Mouse (Mus musculus) heart, embryonic 16.5 days (tissue): ENCODE results near the gene Olig2. TPM values are rescaled to one million over a fixed set of nuclear protein-coding genes. Genes with fewer than 3 reads are reported as not detected.

ENCODE experiments used
- ATAC-seq: fragments of 200-750 bp; cut with Nextera tagmentation; replicated peaks from 2 replicates; pipeline ENCODE4 v1.8.0; 2017; ENCODE audit warnings: moderate number of reproducible peaks; ENCODE audit not compliant: insufficient read depth, low FRiP score; ENCODE audit errors: extremely low read depth
- H3K27ac ChIP-seq: fragments of 300-500 bp; sonication (generic); 2 replicates; pipeline ENCODE4 v1.5.1; 2014; ENCODE audit warnings: mild to moderate bottlenecking, low read length, control low read depth, moderate library complexity
- H3K27me3 ChIP-seq: fragments of 300-500 bp; sonication (generic); 2 replicates; pipeline ENCODE4 v1.6.1; 2014; ENCODE audit warnings: low read length, mixed read lengths; ENCODE audit not compliant: control insufficient read depth, insufficient read depth
- H3K36me3 ChIP-seq: fragments of 300-500 bp; sonication (generic); 2 replicates; pipeline ENCODE4 v1.6.1; 2014; ENCODE audit not compliant: control insufficient read depth, insufficient read depth
- H3K4me1 ChIP-seq: fragments of 300-500 bp; sonication (generic); 2 replicates; pipeline ENCODE4 v1.6.1; 2014; ENCODE audit warnings: low read length, mixed read lengths; ENCODE audit not compliant: control insufficient read depth, insufficient read depth
- H3K4me2 ChIP-seq: fragments of 300-500 bp; sonication (generic); 2 replicates; pipeline ENCODE4 v1.6.1; 2014; ENCODE audit warnings: low read depth, mild to moderate bottlenecking, control low read depth, low read length
- H3K4me3 ChIP-seq: fragments of 300-500 bp; sonication (generic); 2 replicates; pipeline ENCODE4 v1.5.1; 2014; ENCODE audit warnings: mild to moderate bottlenecking, control low read depth, low read length
- H3K9ac ChIP-seq: fragments of 300-500 bp; sonication (generic); 2 replicates; pipeline ENCODE4 v1.6.1; 2014; ENCODE audit warnings: low read length, control low read depth
- H3K9me3 ChIP-seq: fragments of 300-500 bp; sonication (generic); replicated peaks from 2 replicates; pipeline ENCODE4 v1.6.1; 2016; ENCODE audit warnings: low read length; ENCODE audit not compliant: control insufficient read depth
- WGBS: fragments of 180-500 bp; shearing (Covaris S2); extraction: QIAGEN DNeasy Blood & Tissue Kit; methylation state at CpG from one replicate; pipeline ENCODE4 v1.1.7; 2014; 5-methylcytosine and 5-hydroxymethylcytosine counted together
- polyA plus RNA-seq: library from polyadenylated mRNA; unstranded; fragments of >200 nt; fragmentation: Nextera tagmentation; extraction: Ambion mirVana; gene quantifications from 2 replicates; pipeline ENCODE4 v1.2.1, GENCODE M21; 2015

The Olig2 gene
- polyA plus RNA-seq, 1 experiment from 2014 or later, result not detected

DNA sequence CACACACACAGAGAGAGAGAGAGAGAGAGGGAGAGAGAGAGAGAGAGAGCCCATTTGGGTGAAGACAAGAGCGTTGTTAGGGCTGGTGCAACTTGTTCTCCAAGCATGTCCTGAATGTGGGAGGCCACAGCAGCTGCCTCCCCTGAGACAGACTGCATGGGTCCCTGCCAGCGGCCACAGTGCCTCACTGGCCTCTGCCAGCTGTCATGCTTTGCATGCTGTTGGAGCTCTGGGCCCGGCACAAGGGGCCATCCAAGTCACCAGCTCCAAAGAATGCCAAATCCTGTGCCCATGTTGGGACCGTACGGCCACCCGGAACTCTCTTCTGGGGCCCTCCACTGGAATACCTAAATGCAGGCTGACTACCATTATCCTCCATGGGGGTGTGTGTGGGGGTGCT lies 40.7 kb downstream of the Olig2 start:
- H3K4me2 ChIP-seq, result no peak overlapping the region
- no peak overlapping the region for H3K4me3 ChIP-seq
- 75% methylated on average over 6 of the region's 6 CpGs for WGBS
- no peak overlapping the region for H3K9ac ChIP-seq
- peaks cover 6% of the 10 kb centered on the region; the same call in 1 of the 2 replicates for H3K4me1 ChIP-seq
- H3K27me3 ChIP-seq, result peaks cover 72% of the 10 kb centered on the region
- H3K36me3 ChIP-seq, result no peaks in the 10 kb centered on the region
- no peak overlapping the region for H3K27ac ChIP-seq
- H3K9me3 ChIP-seq, result no peaks in the 10 kb centered on the region
- ATAC-seq, result no peak

DNA sequence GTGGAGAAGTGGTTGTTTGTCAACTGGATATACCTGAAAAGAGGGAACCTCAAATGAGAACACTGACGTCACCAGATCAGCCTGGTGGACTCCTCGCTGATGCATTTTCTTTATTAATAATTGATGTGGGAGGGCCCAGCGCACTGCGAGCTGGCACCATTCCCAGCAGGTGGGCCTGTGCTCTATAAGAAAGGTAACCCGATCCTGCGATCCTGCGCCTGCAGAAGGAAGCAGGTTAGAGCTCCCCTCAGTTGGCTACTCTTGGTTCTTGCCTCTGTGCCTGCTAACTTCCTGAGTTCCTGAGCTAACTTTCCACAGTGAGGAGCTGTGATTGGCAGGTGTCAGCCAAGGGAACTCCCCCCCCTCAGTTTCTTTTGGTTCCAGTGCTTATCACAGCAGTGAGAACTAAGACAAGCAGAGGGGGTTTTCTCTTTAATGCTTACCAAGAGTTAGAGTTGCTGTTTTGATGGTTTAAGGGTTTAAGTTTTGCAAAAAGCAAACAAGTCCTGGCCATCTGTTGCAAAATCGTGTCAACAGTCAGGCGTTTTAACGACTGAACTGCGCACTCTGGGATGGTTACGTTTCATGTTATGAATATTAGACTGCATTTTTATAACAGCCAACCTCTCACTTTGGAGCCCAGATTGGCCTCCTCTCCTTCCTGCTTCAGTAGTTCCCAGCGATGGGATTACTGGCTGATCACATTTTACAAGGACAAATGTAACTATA lies 43.6 kb downstream of the Olig2 start:
- H3K4me1 ChIP-seq, result peaks cover 6% of the 10 kb centered on the region; the same call in 1 of the 2 replicates
- no peak overlapping the region for H3K27ac ChIP-seq
- ATAC-seq, result no peak
- H3K36me3 ChIP-seq, result no peaks in the 10 kb centered on the region
- 17% methylated on average over 13 of the region's 13 CpGs for WGBS
- H3K4me2 ChIP-seq, result peak overlapping the region; percentile 82
- H3K4me3 ChIP-seq, result peak overlapping the region; percentile 50
- H3K9me3 ChIP-seq, result no peaks in the 10 kb centered on the region
- no peak overlapping the region for H3K9ac ChIP-seq
- H3K27me3 ChIP-seq, result peaks cover 86% of the 10 kb centered on the region

DNA sequence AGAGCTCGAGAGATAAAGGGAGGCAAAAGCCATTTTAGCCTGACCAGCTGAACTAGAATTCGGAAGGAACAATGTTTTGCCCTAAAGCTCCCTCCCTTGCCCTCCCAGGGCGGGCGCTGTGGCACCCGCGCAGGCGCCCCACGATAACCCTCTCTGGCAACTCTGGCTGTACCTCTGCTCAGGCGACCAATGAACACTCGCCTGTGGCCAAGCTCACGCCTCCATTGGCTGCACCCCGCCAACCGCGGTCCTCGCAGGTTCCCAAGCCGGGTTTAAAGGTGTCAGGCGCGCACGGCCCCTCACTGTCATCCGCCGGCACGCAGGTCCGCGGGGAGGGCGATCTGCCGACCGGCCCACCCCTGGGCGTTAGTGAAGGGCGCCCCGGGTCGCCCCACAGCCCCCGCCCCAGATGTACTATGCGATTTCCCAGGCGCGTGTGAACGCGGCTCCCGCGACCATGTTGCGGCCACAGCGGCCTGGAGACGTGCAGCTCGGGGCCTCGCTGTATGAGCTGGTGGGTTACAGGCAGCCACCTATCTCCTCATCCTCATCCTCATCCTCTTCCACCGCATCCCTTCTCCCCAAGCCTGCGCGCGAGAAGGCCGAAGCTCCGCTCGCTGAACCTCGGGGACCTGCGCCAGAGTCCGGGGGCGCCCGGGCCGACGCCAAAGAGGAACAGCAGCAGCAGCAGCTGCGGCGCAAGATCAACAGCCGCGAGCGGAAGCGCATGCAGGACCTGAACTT lies 44.4 kb downstream of the Olig2 start, which contains the start of gene Olig1:
TSS of gene Olig1 (plus strand) at position 305 of the 744 bp plus-strand sequence.
- H3K9ac ChIP-seq, result no peak within 1 kb of the TSS
- ATAC-seq, result peak; percentile 69; the same call in 1 of the 2 replicates
- H3K4me2 ChIP-seq, result peak within 1 kb of the TSS; percentile 82
- H3K27me3 ChIP-seq, result peaks cover 87% of the 10 kb centered on the region
- H3K36me3 ChIP-seq, result no peaks in the 10 kb centered on the region
- no peaks in the 10 kb centered on the region for H3K9me3 ChIP-seq
- under 1% methylated on average over 64 of the region's 64 CpGs for WGBS
- peaks cover 6% of the 10 kb centered on the region; the same call in 1 of the 2 replicates for H3K4me1 ChIP-seq
- H3K27ac ChIP-seq, result no peak within 1 kb of the TSS
- H3K4me3 ChIP-seq, result peak within 1 kb of the TSS; percentile 50

DNA sequence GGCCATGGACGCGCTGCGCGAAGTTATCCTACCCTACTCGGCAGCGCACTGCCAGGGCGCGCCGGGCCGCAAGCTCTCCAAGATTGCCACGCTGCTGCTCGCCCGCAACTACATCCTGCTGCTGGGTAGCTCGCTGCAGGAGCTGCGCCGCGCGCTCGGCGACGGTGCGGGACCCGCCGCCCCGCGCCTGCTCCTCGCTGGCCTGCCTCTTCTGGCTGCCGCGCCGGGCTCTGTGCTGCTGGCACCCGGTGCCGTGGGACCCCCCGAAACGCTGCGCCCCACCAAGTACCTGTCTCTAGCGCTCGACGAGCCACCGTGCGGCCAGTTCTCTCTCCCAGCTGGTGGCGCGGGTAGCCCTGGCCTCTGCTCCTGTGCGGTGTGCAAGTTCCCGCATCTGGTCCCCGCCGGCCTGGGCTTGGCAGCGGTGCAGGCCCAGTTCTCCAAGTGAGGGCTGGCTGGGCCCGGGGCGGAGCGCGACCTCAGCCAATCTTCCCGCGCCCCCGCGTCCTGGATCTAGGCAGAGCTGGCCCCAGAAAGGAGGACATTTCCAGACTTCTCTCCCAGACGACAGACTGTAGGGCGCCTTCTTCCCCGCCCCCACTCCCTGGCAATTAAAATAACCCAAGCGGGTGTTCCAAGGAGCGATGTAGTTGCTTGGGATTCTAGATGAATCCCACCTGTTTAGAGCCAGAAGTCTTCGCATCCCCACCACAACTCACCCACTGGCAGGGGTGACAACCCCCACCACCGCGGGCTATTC lies 45.1 kb downstream of the Olig2 start:
- no peak for ATAC-seq
- Histone ChIP-seq H3K9ac (no peak overlapping the region), H3K4me2 (peak overlapping the region; percentile 82), H3K27ac (no peak overlapping the region), H3K36me3 (no peaks in the 10 kb centered on the region), H3K4me3 (peak overlapping the region; percentile 50), H3K4me1 (peaks cover 6% of the 10 kb centered on the region; the same call in 1 of the 2 replicates), H3K9me3 (no peaks in the 10 kb centered on the region), H3K27me3 (peaks cover 87% of the 10 kb centered on the region)
- WGBS, result under 1% methylated on average over 63 of the region's 63 CpGs

DNA sequence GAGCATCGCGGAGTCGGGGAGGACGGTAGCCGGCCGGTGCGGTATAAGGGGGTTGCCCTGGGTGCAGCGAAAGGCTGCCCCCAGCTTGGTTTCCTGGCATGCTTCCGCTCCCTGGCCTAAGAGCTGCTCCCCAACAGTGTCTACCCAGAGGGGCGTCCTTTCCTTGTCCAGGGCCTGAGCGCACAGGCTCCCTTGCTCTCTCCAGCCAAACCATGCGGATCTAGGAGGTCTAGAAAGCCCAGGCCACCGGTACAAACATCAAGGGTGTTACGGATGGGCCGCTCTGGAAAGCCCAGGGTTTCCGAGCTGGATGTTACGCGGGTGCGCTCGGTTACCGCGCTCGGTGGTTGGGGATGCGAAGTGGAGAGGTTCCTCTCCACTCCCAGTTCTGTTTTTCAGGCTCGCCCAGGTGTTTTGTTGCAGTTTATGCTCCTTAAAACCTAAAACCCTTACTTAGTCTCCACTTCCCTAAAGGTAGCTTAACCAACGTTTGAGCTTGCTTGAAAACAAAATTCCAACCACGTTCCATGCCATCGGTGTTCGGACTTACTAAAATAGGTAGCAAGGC lies 45.8 kb downstream of the Olig2 start:
- H3K27me3 ChIP-seq, result peaks cover 85% of the 10 kb centered on the region
- H3K36me3 ChIP-seq, result no peaks in the 10 kb centered on the region
- ATAC-seq, result no peak
- peak overlapping the region; percentile 82 for H3K4me2 ChIP-seq
- no peaks in the 10 kb centered on the region for H3K9me3 ChIP-seq
- WGBS, result 2% methylated on average over 29 of the region's 29 CpGs
- peaks cover 6% of the 10 kb centered on the region; the same call in 1 of the 2 replicates for H3K4me1 ChIP-seq
- no peak overlapping the region for H3K9ac ChIP-seq
- H3K27ac ChIP-seq, result no peak overlapping the region
- peak overlapping the region; percentile 50 for H3K4me3 ChIP-seq

DNA sequence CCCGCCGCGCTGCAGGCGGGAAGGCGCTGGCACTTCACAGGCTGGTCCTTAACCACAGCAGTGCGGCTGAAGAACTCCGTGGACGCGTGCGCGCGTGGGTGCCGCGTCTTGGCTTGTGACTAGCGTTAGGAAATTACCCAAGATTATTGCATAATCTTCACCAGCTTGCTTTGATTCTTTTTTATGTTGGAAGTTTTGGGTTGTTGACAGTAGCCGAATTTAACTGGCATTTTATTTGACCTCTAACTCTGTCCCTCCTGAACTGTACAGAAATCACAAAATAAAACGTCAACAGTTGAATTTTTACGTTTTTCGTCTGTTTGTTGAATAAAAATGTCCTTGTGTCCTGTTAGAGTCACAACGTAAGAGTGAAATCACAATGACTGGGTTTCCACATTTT lies 46.4 kb downstream of the Olig2 start:
- no peak for ATAC-seq
- Histone ChIP-seq H3K27ac (no peak overlapping the region), H3K9me3 (no peaks in the 10 kb centered on the region), H3K4me2 (no peak overlapping the region), H3K4me3 (no peak overlapping the region), H3K9ac (no peak overlapping the region), H3K4me1 (peaks cover 6% of the 10 kb centered on the region; the same call in 1 of the 2 replicates), H3K36me3 (no peaks in the 10 kb centered on the region), H3K27me3 (peaks cover 81% of the 10 kb centered on the region)
- WGBS, result 4% methylated on average over 20 of the region's 20 CpGs

Other genes with a start within 250 kb of the Olig2 start
- gene Synj1, start 214.1 kb upstream of the Olig2 start, polyA plus RNA-seq, result 10.8 and 11.2 TPM in 2 replicates
- 40.6 and 43.4 TPM in 2 replicates for gene Paxbp1, start 180.9 kb upstream of the Olig2 start, polyA plus RNA-seq
- gene 4932438H23Rik, start 130.3 kb upstream of the Olig2 start, polyA plus RNA-seq, result 0.40 TPM in 1 of 2 replicates, not detected in the other
- 0.07 and 0.09 TPM in 2 replicates for gene Olig1, start 44.3 kb downstream of the Olig2 start, polyA plus RNA-seq
- gene Ifnar2, start 147.3 kb downstream of the Olig2 start, polyA plus RNA-seq, result 53.5 and 63.7 TPM in 2 replicates
- not detected in 2 replicates for gene Gm21970, start 166.3 kb downstream of the Olig2 start, polyA plus RNA-seq
- gene Il10rb, start 180.7 kb downstream of the Olig2 start, polyA plus RNA-seq, result 71.3 and 75.1 TPM in 2 replicates